Comparison of ENCODE assay signal across 15 mouse cellular contexts in genomic region chr8:91467881-91468534, GRCm38 (mm10).
"Had no signal": no experiment of that assay in that cellular context is flagged by ENCODE, and none has a peak within 500 bp of the region (broad histone marks: within the 10 kb centered on the region; RNA-seq: fewer than 3 reads in every experiment).

No protein-coding gene starts in this region.

- ATAC-seq: inflammation-experienced regulatory T-cells, adult 6 months; intestine, postnatal 0 days had no signal

- H3K9me3 ChIP-seq: limb, embryonic 13.5 days; midbrain, embryonic 10.5 days; neural tube, embryonic 15.5 days had no signal

- H3K4me2 ChIP-seq: limb, embryonic 13.5 days; neural tube, embryonic 15.5 days had no signal

- H3K9ac ChIP-seq: limb, embryonic 13.5 days; liver, embryonic 14.5 days; neural tube, embryonic 15.5 days had no signal

- H3K36me3 ChIP-seq: neural tube, embryonic 15.5 days had no signal

- DNase-seq: left cerebral cortex, postnatal 4 days; lung, adult 2 months; midbrain, embryonic 14.5 days; right cerebral cortex, adult 18-20 months; right cerebral cortex, postnatal 25 days; thymus, adult 18-20 months; thymus, postnatal 14 days had no signal

- H3K4me3 ChIP-seq: layer of hippocampus, adult 2 months; limb, embryonic 13.5 days; midbrain, embryonic 10.5 days; myocyte; neural tube, embryonic 15.5 days had no signal

- H3K4me1 ChIP-seq: midbrain, embryonic 10.5 days; neural tube, embryonic 15.5 days had no signal

- H3K27ac ChIP-seq: layer of hippocampus, adult 2 months; limb, embryonic 13.5 days; liver, embryonic 14.5 days; midbrain, embryonic 10.5 days; neural tube, embryonic 15.5 days had no signal

- H3K27me3 ChIP-seq: limb, embryonic 13.5 days; neural tube, embryonic 15.5 days had no signal
